Mouse (Mus musculus) hindbrain, postnatal 0 days (tissue): Measurements from ENCODE around the gene 2310039H08Rik. TPM values are rescaled to one million over a fixed set of nuclear protein-coding genes. Genes with fewer than 3 reads are reported as not detected.

ENCODE experiments used
- ATAC-seq: fragments of 200-750 bp; cut with Nextera tagmentation; 2 replicates; pipeline ENCODE4 v1.8.0; 2017; ENCODE audit warnings: mild to moderate bottlenecking, moderate TSS enrichment, moderate library complexity
- DNase-seq: peaks from one replicate; pipeline ENCODE4 v3.0.0-alpha.2; 2015; ENCODE audit warnings: low spot score
- H3K27ac ChIP-seq: fragments of 300-500 bp; sonication (generic); 2 replicates; pipeline ENCODE4 v1.5.1; 2014; ENCODE audit warnings: mild to moderate bottlenecking
- H3K27me3 ChIP-seq: fragments of 300-500 bp; sonication (generic); 2 replicates; pipeline ENCODE4 v1.6.1; 2014; ENCODE audit warnings: low read length, mixed read lengths; ENCODE audit not compliant: insufficient read depth
- H3K36me3 ChIP-seq: fragments of 300-500 bp; sonication (generic); 2 replicates; pipeline ENCODE4 v1.6.1; 2014; ENCODE audit warnings: low read length, mixed read lengths; ENCODE audit not compliant: insufficient read depth
- H3K4me1 ChIP-seq: fragments of 300-500 bp; sonication (generic); 2 replicates; pipeline ENCODE4 v1.6.1; 2014; ENCODE audit warnings: antibody characterized with exemption, low read length, mixed read lengths; ENCODE audit not compliant: insufficient read depth
- H3K4me2 ChIP-seq: fragments of 300-500 bp; sonication (generic); 2 replicates; pipeline ENCODE4 v1.6.1; 2014; ENCODE audit warnings: low read depth, mild to moderate bottlenecking, low read length, moderate library complexity, mixed read lengths
- H3K4me3 ChIP-seq: fragments of 300-500 bp; sonication (generic); 2 replicates; pipeline ENCODE4 v1.5.1; 2014; ENCODE audit warnings: low read length
- H3K9ac ChIP-seq: fragments of 300-500 bp; sonication (generic); replicated peaks from 2 replicates; pipeline ENCODE4 v1.6.1; 2014; ENCODE audit warnings: mild to moderate bottlenecking, low read length, moderate library complexity, mixed read lengths
- H3K9me3 ChIP-seq: fragments of 300-500 bp; sonication (generic); 2 replicates; pipeline ENCODE4 v1.6.1; 2016; ENCODE audit warnings: low read length, mixed read lengths
- CTCF ChIP-seq: IDR thresholded peaks from 2 replicates; pipeline ENCODE4 v1.5.1; 2016; ENCODE audit warnings: antibody characterized with exemption, control low read depth, low read depth
- WGBS: fragments of 180-500 bp; shearing (Covaris S2); extraction: QIAGEN DNeasy Blood & Tissue Kit; methylation state at CpG from one replicate; pipeline ENCODE4 v1.1.7; 2014; 5-methylcytosine and 5-hydroxymethylcytosine counted together
- polyA plus RNA-seq: library from polyadenylated mRNA; unstranded; fragments of >200 nt; fragmentation: Nextera tagmentation; extraction: Ambion mirVana; gene quantifications from 2 replicates; pipeline ENCODE4 v1.2.1, GENCODE M21; 2015
- total RNA-seq: library from RNA; depleted of rRNA; stranded (reverse); fragments of >200 nt; gene quantifications from 2 replicates; pipeline ENCODE4 v1.2.3, GENCODE M21; 2014; rRNA removed

2310039H08Rik gene
- total and polyA plus RNA-seq, 2 experiments from 2014 or later: 46.4 to 64.7 TPM

GRCm38 (mm10) chr17:46814497-46814896, 42.1 kb downstream of the 2310039H08Rik start:
- no peak for TF ChIP-seq CTCF
- Histone ChIP-seq H3K36me3 (peaks cover 37% of the 10 kb centered on the region), H3K4me1 (no peaks in the 10 kb centered on the region), H3K27me3 (no peaks in the 10 kb centered on the region), H3K4me3 (no peak overlapping the region), H3K4me2 (no peak overlapping the region), H3K9ac (no peak overlapping the region), H3K27ac (no peak overlapping the region), H3K9me3 (no peaks in the 10 kb centered on the region)
- ATAC-seq (no peak), DNase-seq (no peak)
- 90% methylated on average over 6 of the region's 6 CpGs for WGBS

DNA sequence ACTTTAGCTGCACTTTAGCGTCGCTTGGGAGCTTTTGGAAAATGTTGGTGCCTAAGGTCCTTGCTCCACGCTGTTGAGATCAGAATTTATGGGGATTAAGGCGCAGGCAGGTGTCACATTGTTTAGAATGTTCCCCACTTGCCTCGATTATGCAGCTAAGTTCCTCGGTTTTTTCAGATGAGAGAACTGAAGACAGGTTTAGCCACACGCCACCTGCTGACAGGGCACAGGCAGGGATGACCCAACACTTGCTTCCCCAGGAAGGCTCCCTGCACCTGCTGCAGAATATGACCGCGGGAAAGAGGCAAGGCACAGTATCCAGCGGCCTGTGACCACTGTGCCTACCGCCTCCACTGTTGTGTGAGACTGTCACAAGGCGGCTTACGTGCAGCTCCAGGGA, 43.9 kb downstream of the 2310039H08Rik start:
- ATAC-seq: no peak
- no peak overlapping the region for H3K9ac ChIP-seq
- peaks cover 35% of the 10 kb centered on the region for H3K36me3 ChIP-seq
- H3K4me3 ChIP-seq: no peak overlapping the region
- no peak for DNase-seq
- WGBS: 78% methylated on average over 13 of the region's 13 CpGs
- no peak overlapping the region for H3K27ac ChIP-seq
- no peak for TF ChIP-seq CTCF
- no peaks in the 10 kb centered on the region for H3K27me3 ChIP-seq
- H3K4me2 ChIP-seq: no peak overlapping the region
- no peaks in the 10 kb centered on the region for H3K4me1 ChIP-seq
- H3K9me3 ChIP-seq: no peaks in the 10 kb centered on the region

DNA sequence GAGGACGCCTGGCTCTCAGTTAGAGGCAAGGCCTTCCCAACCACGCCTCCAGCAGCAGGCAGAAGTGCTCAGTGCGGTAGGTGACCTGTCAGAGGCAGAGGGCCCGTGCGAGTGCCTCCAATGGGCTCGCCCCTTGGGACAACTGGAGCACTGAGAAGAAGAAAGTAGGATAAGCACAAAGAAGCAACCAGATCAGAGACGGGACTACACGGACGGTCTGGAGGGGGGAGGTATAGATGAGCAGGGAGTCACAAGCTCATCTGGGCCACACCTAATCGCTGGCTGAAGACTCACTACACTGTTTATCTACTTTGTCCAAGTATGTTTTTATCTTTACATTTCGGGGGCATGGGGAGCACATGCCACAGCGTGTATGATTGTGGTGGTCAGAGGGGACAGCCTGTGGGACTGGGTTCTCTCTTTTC, 45.3 kb downstream of the 2310039H08Rik start:
- ATAC-seq (no peak), DNase-seq (no peak)
- H3K9ac ChIP-seq: no peak overlapping the region
- H3K27ac ChIP-seq: no peak overlapping the region
- H3K4me1 ChIP-seq: no peaks in the 10 kb centered on the region
- no peak for TF ChIP-seq CTCF
- no peaks in the 10 kb centered on the region for H3K9me3 ChIP-seq
- H3K4me2 ChIP-seq: no peak overlapping the region
- H3K4me3 ChIP-seq: no peak overlapping the region
- no peaks in the 10 kb centered on the region for H3K27me3 ChIP-seq
- H3K36me3 ChIP-seq: peaks cover 21% of the 10 kb centered on the region; the same call in 1 of the 2 replicates
- WGBS: 89% methylated on average over 12 of the region's 12 CpGs

DNA sequence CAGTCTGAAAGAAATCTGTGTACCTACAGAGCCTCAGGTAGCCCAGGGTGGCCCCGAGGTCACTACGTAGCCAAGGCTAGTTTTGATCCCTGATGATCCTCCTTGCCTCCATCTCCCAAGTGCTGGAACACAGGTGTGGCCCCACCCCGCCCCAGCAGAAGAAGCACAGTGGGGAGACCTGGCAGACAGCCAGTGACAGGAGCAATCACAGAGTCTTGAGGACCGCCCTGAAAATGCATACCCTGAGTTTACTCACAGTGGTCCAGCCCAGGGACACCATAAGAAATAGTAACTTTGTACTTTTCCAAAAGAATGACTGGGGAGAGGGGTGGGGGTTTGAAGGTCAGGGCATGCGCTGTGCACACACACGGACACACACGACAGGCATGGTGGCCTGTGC, 48.2 kb downstream of the 2310039H08Rik start:
- peaks cover 39% of the 10 kb centered on the region for H3K36me3 ChIP-seq
- ATAC-seq: no peak

More for the DNA sequence above, 48.2 kb downstream of the 2310039H08Rik start:
- H3K4me1 ChIP-seq: no peaks in the 10 kb centered on the region
- no peak overlapping the region for H3K27ac ChIP-seq
- DNase-seq: no peak
- no peaks in the 10 kb centered on the region for H3K27me3 ChIP-seq
- no peak overlapping the region for H3K4me2 ChIP-seq
- 92% methylated on average over 7 of the region's 7 CpGs for WGBS
- H3K9me3 ChIP-seq: no peaks in the 10 kb centered on the region
- H3K9ac ChIP-seq: no peak overlapping the region
- no peak overlapping the region for H3K4me3 ChIP-seq
- no peak for TF ChIP-seq CTCF

Other genes with a start within 250 kb of the 2310039H08Rik start
- 55.3 and 58.2 TPM in 2 replicates for gene Cul9, start 226.2 kb upstream of the 2310039H08Rik start, total RNA-seq
- 12.2 and 14.4 TPM in 2 replicates for gene Cul9, start 226.2 kb upstream of the 2310039H08Rik start, polyA plus RNA-seq
- 67.0 and 67.3 TPM in 2 replicates for gene Srf, start 216.5 kb upstream of the 2310039H08Rik start, total RNA-seq
- gene Srf, start 216.5 kb upstream of the 2310039H08Rik start, polyA plus RNA-seq: 3.0 and 3.8 TPM in 2 replicates
- gene Ptk7, start 143.1 kb upstream of the 2310039H08Rik start, total RNA-seq: 77.6 and 79.3 TPM in 2 replicates
- gene Ptk7, start 143.1 kb upstream of the 2310039H08Rik start, polyA plus RNA-seq: 24.5 and 25.1 TPM in 2 replicates
- gene Klc4, start 126.6 kb upstream of the 2310039H08Rik start, total RNA-seq: 25.1 and 32.1 TPM in 2 replicates
- 23.0 and 24.0 TPM in 2 replicates for gene Klc4, start 126.6 kb upstream of the 2310039H08Rik start, polyA plus RNA-seq
- gene Mrpl2, start 126.4 kb upstream of the 2310039H08Rik start, total RNA-seq: 55.4 and 67.2 TPM in 2 replicates
- gene Mrpl2, start 126.4 kb upstream of the 2310039H08Rik start, polyA plus RNA-seq: 90.2 and 95.5 TPM in 2 replicates
- gene Cul7, start 122.3 kb upstream of the 2310039H08Rik start, total RNA-seq: 92.2 and 108 TPM in 2 replicates
- 24.9 and 26.8 TPM in 2 replicates for gene Cul7, start 122.3 kb upstream of the 2310039H08Rik start, polyA plus RNA-seq
- 26.6 and 32.7 TPM in 2 replicates for gene Rrp36, start 98.3 kb upstream of the 2310039H08Rik start, total RNA-seq
- 56.5 and 59.1 TPM in 2 replicates for gene Rrp36, start 98.3 kb upstream of the 2310039H08Rik start, polyA plus RNA-seq
- gene Mea1, start 93.8 kb upstream of the 2310039H08Rik start, total RNA-seq: 135 and 146 TPM in 2 replicates
- gene Mea1, start 93.8 kb upstream of the 2310039H08Rik start, polyA plus RNA-seq: 312 and 325 TPM in 2 replicates
- 91.5 and 98.3 TPM in 2 replicates for gene Klhdc3, start 91.7 kb upstream of the 2310039H08Rik start, total RNA-seq
- gene Klhdc3, start 91.7 kb upstream of the 2310039H08Rik start, polyA plus RNA-seq: 172 and 179 TPM in 2 replicates
- gene Ppp2r5d, start 67.5 kb upstream of the 2310039H08Rik start, total RNA-seq: 103 and 129 TPM in 2 replicates
- 79.4 and 89.6 TPM in 2 replicates for gene Ppp2r5d, start 67.5 kb upstream of the 2310039H08Rik start, polyA plus RNA-seq
- gene Pex6, start 61.2 kb upstream of the 2310039H08Rik start, total RNA-seq: 41.7 and 51.5 TPM in 2 replicates
- 18.1 and 18.8 TPM in 2 replicates for gene Pex6, start 61.2 kb upstream of the 2310039H08Rik start, polyA plus RNA-seq
- 0.25 and 1.2 TPM in 2 replicates for gene Gnmt, start 43.5 kb upstream of the 2310039H08Rik start, total RNA-seq
- gene Gnmt, start 43.5 kb upstream of the 2310039H08Rik start, polyA plus RNA-seq: 5.6 and 6.4 TPM in 2 replicates
- gene Cnpy3, start 20.4 kb upstream of the 2310039H08Rik start, total RNA-seq: 79.1 and 88.9 TPM in 2 replicates
- 70.9 and 72.4 TPM in 2 replicates for gene Cnpy3, start 20.4 kb upstream of the 2310039H08Rik start, polyA plus RNA-seq
- gene Ptcra, start 8.9 kb upstream of the 2310039H08Rik start, total RNA-seq: not detected in 2 replicates
- gene Ptcra, start 8.9 kb upstream of the 2310039H08Rik start, polyA plus RNA-seq: 0.11 and 0.42 TPM in 2 replicates
- 39.4 and 39.8 TPM in 2 replicates for gene Rpl7l1, start 10.0 kb downstream of the 2310039H08Rik start, total RNA-seq
- 72.1 and 80.0 TPM in 2 replicates for gene Rpl7l1, start 10.0 kb downstream of the 2310039H08Rik start, polyA plus RNA-seq
- gene Bicral, start 85.8 kb downstream of the 2310039H08Rik start, total RNA-seq: 22.9 and 23.1 TPM in 2 replicates
- gene Bicral, start 85.8 kb downstream of the 2310039H08Rik start, polyA plus RNA-seq: 5.1 and 5.2 TPM in 2 replicates
- gene Tbcc, start 118.0 kb downstream of the 2310039H08Rik start, total RNA-seq: 41.8 and 61.5 TPM in 2 replicates
- 50.7 and 54.5 TPM in 2 replicates for gene Tbcc, start 118.0 kb downstream of the 2310039H08Rik start, polyA plus RNA-seq
- gene Prph2, start 137.8 kb downstream of the 2310039H08Rik start, total RNA-seq: not detected in 2 replicates
- gene Prph2, start 137.8 kb downstream of the 2310039H08Rik start, polyA plus RNA-seq: 0.05 TPM in 1 of 2 replicates, not detected in the other
- 20.8 and 33.0 TPM in 2 replicates for gene Ubr2, start 237.9 kb downstream of the 2310039H08Rik start, total RNA-seq
- 8.5 and 8.7 TPM in 2 replicates for gene Ubr2, start 237.9 kb downstream of the 2310039H08Rik start, polyA plus RNA-seq